Comparison of ENCODE assay signal across 8 mouse cellular contexts in genomic region chr5:65175035-65175917, GRCm38 (mm10). TPM values are rescaled to one million over a fixed set of nuclear protein-coding genes. Genes with fewer than 3 reads are reported as not detected.
DNase-seq lines count a peak whose midpoint lies in the region; ATAC-seq and TF ChIP-seq lines count a peak whose summit lies in the region.

No protein-coding gene starts in this region.

- peak; percentile 73 for TF ChIP-seq POLR2A in cortical plate, adult 2 months (IDR thresholded peaks at IDR 0.05; ENCODE audit: extremely low read depth, insufficient read depth, low read length)

- no peak overlapping the region for H3K4me3 ChIP-seq in kidney, embryonic 16.5 days (ENCODE audit: low read length)
- H3K4me3 ChIP-seq in kidney, embryonic 15.5 days (replicated peaks), result no peak overlapping the region
- H3K4me3 ChIP-seq in cortical plate, adult 2 months (ENCODE audit: insufficient read depth, low read length), result peak overlapping the region; percentile 36
- no peak overlapping the region; the same call in 1 of the 2 replicates for H3K4me3 ChIP-seq in intestine, embryonic 14.5 days (ENCODE audit: low read depth, low read length)
- no peak overlapping the region for H3K4me3 ChIP-seq in liver, embryonic 11.5 days (ENCODE audit: low read depth, low read length)

- no peak for TF ChIP-seq CTCF in cortical plate, adult 2 months (IDR thresholded peaks at IDR 0.05; ENCODE audit: extremely low read depth, insufficient read depth, low read length)

- H3K9me3 ChIP-seq in kidney, embryonic 16.5 days (ENCODE audit: low read length), result no peaks in the 10 kb centered on the region
- H3K9me3 ChIP-seq in kidney, embryonic 15.5 days (replicated peaks), result no peaks in the 10 kb centered on the region
- H3K9me3 ChIP-seq in intestine, embryonic 14.5 days (ENCODE audit: control insufficient read depth, low read length), result no peaks in the 10 kb centered on the region
- H3K9me3 ChIP-seq in liver, embryonic 11.5 days (ENCODE audit: control insufficient read depth, low read length), result no peaks in the 10 kb centered on the region

- no peak overlapping the region for H3K27ac ChIP-seq in kidney, embryonic 16.5 days (ENCODE audit: low read length)
- no peak overlapping the region for H3K27ac ChIP-seq in kidney, embryonic 15.5 days
- no peak overlapping the region for H3K27ac ChIP-seq in cortical plate, adult 2 months (ENCODE audit: insufficient read depth, low read length)
- H3K27ac ChIP-seq in intestine, embryonic 14.5 days (ENCODE audit: low read depth), result no peak overlapping the region
- H3K27ac ChIP-seq in liver, embryonic 11.5 days (ENCODE audit: low read depth, low read length), result no peak overlapping the region

- peak; percentile 72 for ATAC-seq in kidney, embryonic 16.5 days (ENCODE audit: low FRiP score, low TSS enrichment)
- no peak for ATAC-seq in kidney, embryonic 15.5 days (replicated peaks; ENCODE audit: low FRiP score)
- ATAC-seq in intestine, embryonic 14.5 days (replicated peaks; ENCODE audit: low FRiP score, low TSS enrichment, low read depth), result no peak
- ATAC-seq in liver, embryonic 11.5 days (replicated peaks; ENCODE audit: low FRiP score), result no peak
- ATAC-seq in granulocyte monocyte progenitor cell, adult 5-6 weeks (replicated peaks; ENCODE audit: poor library complexity, severe bottlenecking), result no peak

- no peak overlapping the region for H3K4me2 ChIP-seq in kidney, embryonic 16.5 days (replicated peaks; ENCODE audit: low read depth, low read length)
- H3K4me2 ChIP-seq in kidney, embryonic 15.5 days, result no peak overlapping the region
- peak overlapping the region; percentile 29 for H3K4me2 ChIP-seq in intestine, embryonic 14.5 days (ENCODE audit: low read length)
- H3K4me2 ChIP-seq in liver, embryonic 11.5 days, result peak overlapping the region; percentile 38

- peaks cover 8% of the 10 kb centered on the region for H3K4me1 ChIP-seq in kidney, embryonic 16.5 days (ENCODE audit: insufficient read depth, low read length)
- peaks cover 13% of the 10 kb centered on the region for H3K4me1 ChIP-seq in kidney, embryonic 15.5 days
- peaks cover 11% of the 10 kb centered on the region for H3K4me1 ChIP-seq in cortical plate, adult 2 months (ENCODE audit: control insufficient read depth, insufficient read depth, low read length)
- H3K4me1 ChIP-seq in intestine, embryonic 14.5 days (replicated peaks; ENCODE audit: control insufficient read depth, insufficient read depth, low read length), result peaks cover 13% of the 10 kb centered on the region
- no peaks in the 10 kb centered on the region; the same call in 1 of the 2 replicates for H3K4me1 ChIP-seq in liver, embryonic 11.5 days (replicated peaks; ENCODE audit: control insufficient read depth, insufficient read depth, low read length)

- no peak for DNase-seq in intestine, embryonic 14.5 days (ENCODE audit: low spot score)
- DNase-seq in liver, embryonic 11.5 days (ENCODE audit: low spot score), result no peak
- DNase-seq in retina, postnatal 7 days (ENCODE audit: low read depth, low spot score), result peak; percentile 31
- DNase-seq in ovary, postnatal 10 days (ENCODE audit: low spot score), result no peak

- no peaks in the 10 kb centered on the region for H3K36me3 ChIP-seq in kidney, embryonic 16.5 days (ENCODE audit: insufficient read depth, low read length)
- no peaks in the 10 kb centered on the region for H3K36me3 ChIP-seq in kidney, embryonic 15.5 days
- no peaks in the 10 kb centered on the region for H3K36me3 ChIP-seq in intestine, embryonic 14.5 days (ENCODE audit: control insufficient read depth, insufficient read depth, low read length)
- H3K36me3 ChIP-seq in liver, embryonic 11.5 days (ENCODE audit: control insufficient read depth, insufficient read depth, low read length), result no peaks in the 10 kb centered on the region

- WGBS in kidney, embryonic 16.5 days, result 73% methylated on average over 26 of the region's 26 CpGs
- WGBS in kidney, embryonic 15.5 days, result 72% methylated on average over 26 of the region's 26 CpGs
- WGBS in intestine, embryonic 14.5 days, result 64% methylated on average over 26 of the region's 26 CpGs
- WGBS in liver, embryonic 11.5 days, result 69% methylated on average over 26 of the region's 26 CpGs

- no peak overlapping the region for H3K9ac ChIP-seq in kidney, embryonic 16.5 days (replicated peaks; ENCODE audit: low read length)
- H3K9ac ChIP-seq in kidney, embryonic 15.5 days, result no peak overlapping the region
- no peak overlapping the region for H3K9ac ChIP-seq in intestine, embryonic 14.5 days (ENCODE audit: low read length)
- no peak overlapping the region for H3K9ac ChIP-seq in liver, embryonic 11.5 days (ENCODE audit: low read depth, low read length)

- H3K27me3 ChIP-seq in kidney, embryonic 16.5 days (ENCODE audit: insufficient read depth, low read length), result no peaks in the 10 kb centered on the region
- H3K27me3 ChIP-seq in kidney, embryonic 15.5 days, result no peaks in the 10 kb centered on the region
- no peaks in the 10 kb centered on the region for H3K27me3 ChIP-seq in intestine, embryonic 14.5 days (replicated peaks; ENCODE audit: control insufficient read depth, insufficient read depth, low read length)
- H3K27me3 ChIP-seq in liver, embryonic 11.5 days (replicated peaks; ENCODE audit: control insufficient read depth, insufficient read depth, low read length), result no peaks in the 10 kb centered on the region

RNA-seq across cellular contexts. Expression of gene Wdr19, which starts 24.2 kb away (rescaled TPM):
- 12.8 and 13.1 TPM in 2 replicates for polyA plus RNA-seq in kidney, embryonic 16.5 days (2015; fragmentation: Nextera tagmentation; extraction: Ambion mirVana)
- 9.9 and 13.7 TPM in 2 replicates for polyA plus RNA-seq in kidney, embryonic 15.5 days (2015; fragmentation: Nextera tagmentation; extraction: Ambion mirVana)
- polyA plus RNA-seq in cortical plate, adult 2 months (2012; rRNA removed), result 18.9 and 20.2 TPM in 2 replicates
- 8.7 and 9.2 TPM in 2 replicates for polyA plus RNA-seq in intestine, embryonic 14.5 days (2014; fragmentation: Nextera tagmentation; extraction: Ambion mirVana)
- polyA plus RNA-seq in liver, embryonic 11.5 days (2014; fragmentation: Nextera tagmentation; extraction: Ambion mirVana), result 4.9 and 5.8 TPM in 2 replicates
- 5.2 and 6.3 TPM in 2 replicates for total RNA-seq in granulocyte monocyte progenitor cell, adult 5-6 weeks (2014; fragmentation: Nextera tagmentation)
- 3.8 and 4.4 TPM in 2 replicates for total RNA-seq in granulocyte monocyte progenitor cell, adult 5-6 weeks (2017)

Comparison
In these comparisons a context has a peak if more than half of its experiments do, and no peak if none do; other contexts are left out.
1. H3K4me2 ChIP-seq: peak in intestine, embryonic 14.5 days (single experiment) and liver, embryonic 11.5 days (single experiment); none in kidney, embryonic 16.5 days (single experiment) and kidney, embryonic 15.5 days (single experiment).